Mouse (Mus musculus) liver, adult 2 months (tissue): Measurements from ENCODE around the gene Scml2.

Source experiments
- CTCF ChIP-seq: fragments of 200-500 bp; IDR thresholded peaks from 2 replicates; pipeline ENCODE4 v1.5.1; 2011; ENCODE audit warnings: low read depth, low read length, control low read depth
- POLR2A ChIP-seq: fragments of 200-500 bp; IDR thresholded peaks from 2 replicates; pipeline ENCODE4 v1.6.1; 2011; ENCODE audit warnings: low read length, control low read depth; ENCODE audit not compliant: insufficient read depth; ENCODE audit errors: extremely low read depth

DNA sequence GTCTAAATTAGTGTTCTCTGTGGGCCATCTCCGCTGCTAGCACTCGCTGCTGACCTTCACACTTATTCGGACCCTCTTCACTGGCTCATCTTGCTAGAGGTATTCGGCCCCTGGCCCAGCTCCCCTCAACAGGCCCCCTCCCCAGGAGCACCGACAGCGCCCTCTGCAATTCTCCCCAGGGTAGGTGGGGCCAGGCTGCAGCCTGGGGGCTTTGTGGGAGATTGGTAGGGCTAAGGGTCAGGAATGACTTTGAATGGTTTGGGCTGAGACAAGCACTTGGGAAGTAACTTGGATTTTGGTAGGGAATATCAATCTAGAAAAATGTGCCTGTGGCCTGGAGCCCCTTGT lies 46.0 kb downstream of the Scml2 start:
- TF ChIP-seq CTCF (no peak), POLR2A (no peak)
